Mouse (Mus musculus): ENCODE data around the gene Serpinb9b.
A peak's percentile ranks its signal among the peaks of the same experiment; 100 is the strongest.

GRCm38 (mm10) chr13:33079391-33079790 lies 52.2 kb downstream of the Serpinb9b start:
- TF ChIP-seq POLR2A (IDR thresholded peaks at IDR 0.05; ENCODE audit: extremely low read depth, insufficient read depth, low read length): no peak
- peak; percentile 28; the same call in 1 of the 2 replicates for TF ChIP-seq CTCF (IDR thresholded peaks at IDR 0.05; ENCODE audit: extremely low read depth, insufficient read depth, low read length)

Measured in cortical plate, adult 2 months (tissue).